Mouse (Mus musculus) G1E (cell line): Measurements from ENCODE around the gene Ska3.

Experiments
- CTCF ChIP-seq: IDR thresholded peaks from 2 replicates; pipeline ENCODE4 v1.5.1; 2012; ENCODE audit warnings: low read depth, low read length, inconsistent platforms, mixed read lengths
- GATA1 ChIP-seq: IDR thresholded peaks from 2 replicates; pipeline ENCODE4 v1.6.1; 2012; ENCODE audit warnings: borderline replicate concordance, low read length, inconsistent platforms, mixed read lengths
- GATA2 ChIP-seq: IDR thresholded peaks from 2 replicates; pipeline ENCODE4 v1.6.1; 2012; ENCODE audit warnings: low read depth, low read length, inconsistent platforms, borderline replicate concordance
- POLR2AphosphoS5 ChIP-seq: IDR thresholded peaks from 2 replicates; pipeline ENCODE4 v1.6.1; 2012; ENCODE audit warnings: low read depth, low read length, inconsistent platforms; ENCODE audit not compliant: insufficient replicate concordance
- TAL1 ChIP-seq: conservative IDR thresholded peaks from 2 replicates; pipeline ENCODE4 v1.6.1; 2012; ENCODE audit warnings: low read depth, low read length, inconsistent platforms, mixed read lengths

DNA sequence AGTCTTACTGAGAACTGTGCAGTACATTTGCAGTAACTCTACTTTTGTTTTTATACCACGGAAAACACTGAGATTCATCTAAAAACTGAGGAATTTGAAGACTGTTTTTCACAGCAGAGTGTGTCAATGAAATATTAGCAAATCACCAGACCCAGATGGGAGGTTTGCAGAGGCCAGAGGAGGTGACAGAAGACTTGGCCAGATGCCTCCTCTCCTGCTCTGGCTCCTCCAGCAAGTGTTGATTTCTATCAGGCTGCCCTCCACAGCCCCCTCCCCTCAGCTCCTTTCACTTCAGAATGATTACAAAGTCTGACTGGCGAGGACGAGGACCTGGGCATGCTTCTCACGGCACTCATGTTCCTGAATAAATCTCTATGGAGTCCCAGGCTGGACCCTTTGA, 38.6 kb downstream of the Ska3 start:
- TF ChIP-seq TAL1, result no peak
- no peak for TF ChIP-seq CTCF
- no peak for TF ChIP-seq GATA1
- no peak for TF ChIP-seq POLR2AphosphoS5
- TF ChIP-seq GATA2, result no peak
